Mouse (Mus musculus) frontal cortex, adult (tissue): ENCODE measurements around the gene Zscan5b.
"Not testable (repeated sequence)": the region's sequence is repeated elsewhere in the genome, so short reads cannot be mapped to it uniquely, and the experiment has no call there.

Experiments used
- ATAC-seq: cut with Nextera tagmentation; 2 replicates; pipeline ENCODE4 v1.9.2; 2017; ENCODE audit warnings: mild to moderate bottlenecking, moderate library complexity, mixed read lengths; ENCODE audit not compliant: low TSS enrichment

The Zscan5b gene

DNA sequence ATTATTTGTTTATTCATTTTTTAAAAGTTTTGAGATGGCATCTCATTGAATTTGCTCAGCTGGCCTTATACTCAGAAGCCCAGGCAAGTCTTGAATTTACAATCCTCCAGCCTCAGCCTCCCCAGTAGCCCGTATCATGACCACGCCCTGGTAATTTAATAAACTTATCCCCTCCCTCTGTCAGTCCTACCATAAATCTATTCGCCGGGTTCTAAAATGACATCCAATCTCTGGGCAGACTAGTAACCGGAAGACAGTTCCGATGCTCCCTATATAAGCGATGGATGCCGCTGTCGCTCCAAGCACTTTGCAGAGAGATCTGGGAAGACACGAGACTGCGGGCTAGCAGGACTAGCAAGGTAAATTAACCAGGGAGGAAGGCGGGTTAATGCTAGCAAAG, at the start of gene Zscan5b:
Zscan5b (plus strand) TSS at position 301 of the 400 bp plus-strand sequence.
- ATAC-seq, result no peak

DNA sequence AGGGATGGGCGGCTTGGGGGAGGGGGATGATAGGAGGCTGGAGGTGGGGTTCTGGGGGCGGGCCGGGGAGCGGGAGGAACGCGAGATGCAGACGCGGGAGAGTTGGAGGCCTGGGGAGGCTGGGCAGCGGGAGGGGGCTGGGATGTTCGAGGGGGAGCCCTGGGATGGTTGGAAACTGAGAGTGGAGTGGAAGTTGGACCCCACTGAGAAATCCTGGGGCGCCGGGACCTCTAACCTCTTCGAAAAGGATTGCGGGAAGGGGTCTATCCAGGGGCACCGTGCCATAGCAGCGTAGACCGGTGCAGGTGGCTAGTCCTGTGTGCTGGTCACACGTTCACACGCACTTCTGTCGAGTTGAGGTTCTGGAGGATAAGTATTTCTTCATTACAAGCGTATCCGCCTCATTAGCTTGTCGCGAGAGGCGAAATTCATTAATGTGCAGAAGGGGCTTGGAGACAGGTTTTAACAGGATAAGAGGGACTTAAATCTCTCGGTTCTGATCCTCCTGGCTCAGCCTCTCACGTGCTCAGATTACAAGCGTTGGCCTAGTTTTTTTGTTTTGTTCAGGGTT, 49.3 kb upstream of the Zscan5b start:
- ATAC-seq, result no peak

DNA sequence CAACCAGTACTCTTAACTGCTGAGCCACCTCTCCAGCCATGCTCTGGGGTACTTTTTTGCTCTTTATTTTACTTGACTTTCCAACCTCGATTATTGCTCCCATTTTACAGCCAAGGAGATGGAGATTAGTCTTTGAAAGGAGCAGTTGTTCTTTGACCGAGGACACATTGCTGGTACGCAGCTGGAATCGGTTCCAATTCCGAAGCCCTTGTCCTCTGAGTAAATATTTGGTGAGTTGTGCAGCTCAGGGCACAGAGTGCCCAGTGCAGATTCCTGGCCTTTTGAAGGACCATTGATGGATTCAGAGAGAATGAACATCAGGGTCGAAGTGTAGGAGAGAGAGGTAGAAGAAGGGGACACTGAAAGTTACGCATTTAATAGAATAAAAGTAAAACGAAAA, 48.2 kb upstream of the Zscan5b start:
- ATAC-seq, result no peak

DNA sequence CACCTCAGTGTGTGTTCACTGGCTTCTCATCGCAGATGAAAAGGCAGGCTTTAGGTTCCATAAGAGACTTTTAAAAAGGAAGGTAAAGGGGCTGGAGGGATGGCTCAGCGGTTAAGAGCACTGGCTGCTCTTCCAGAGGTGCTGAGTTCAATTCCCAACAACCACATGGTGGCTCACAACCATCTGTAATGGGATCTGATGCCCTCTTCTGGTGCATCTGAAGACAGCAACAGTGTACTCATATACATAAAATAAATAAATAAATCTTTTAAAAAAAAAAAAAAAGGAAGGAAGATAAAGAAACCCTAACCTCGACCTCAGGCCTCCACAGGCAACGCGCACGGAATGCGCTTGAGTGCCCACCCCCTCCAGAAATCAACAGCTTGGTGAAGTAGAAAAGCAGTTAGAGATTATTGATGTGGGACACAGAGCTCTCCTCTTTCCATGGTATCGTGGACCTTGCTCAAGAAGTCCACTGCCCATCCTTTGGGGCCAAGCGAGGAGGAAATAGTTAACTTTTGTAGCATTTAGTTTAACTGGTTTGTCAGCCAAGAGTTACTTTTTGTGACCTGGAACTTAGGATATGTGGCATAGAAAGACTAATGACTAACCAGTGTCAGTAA, 47.6 kb upstream of the Zscan5b start:
- not testable (repeated sequence) for ATAC-seq

- ATAC-seq, result no peak
Observed at GRCm38 (mm10) chr7:6179013-6179412, 43.1 kb upstream of the Zscan5b start.

DNA sequence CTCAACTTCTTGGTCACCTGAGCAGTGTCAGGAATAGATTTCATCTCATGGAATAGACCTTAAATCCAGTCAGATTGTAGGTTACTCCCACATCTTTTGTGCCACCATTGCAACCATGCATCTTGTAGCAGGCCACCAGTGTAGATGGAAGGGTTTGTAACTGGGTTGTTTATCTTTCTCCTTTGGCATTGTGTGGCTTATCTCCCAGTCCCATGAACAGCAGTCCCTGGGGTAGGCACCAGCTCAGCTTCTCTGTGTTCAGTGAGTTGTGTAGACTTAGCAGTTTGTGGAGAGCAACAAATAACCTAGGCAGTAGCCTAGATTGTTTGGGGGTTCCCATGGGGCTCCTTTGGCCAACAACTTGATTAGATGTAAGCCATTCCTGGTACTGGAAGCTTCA, 39.2 kb upstream of the Zscan5b start:
- no peak for ATAC-seq

DNA sequence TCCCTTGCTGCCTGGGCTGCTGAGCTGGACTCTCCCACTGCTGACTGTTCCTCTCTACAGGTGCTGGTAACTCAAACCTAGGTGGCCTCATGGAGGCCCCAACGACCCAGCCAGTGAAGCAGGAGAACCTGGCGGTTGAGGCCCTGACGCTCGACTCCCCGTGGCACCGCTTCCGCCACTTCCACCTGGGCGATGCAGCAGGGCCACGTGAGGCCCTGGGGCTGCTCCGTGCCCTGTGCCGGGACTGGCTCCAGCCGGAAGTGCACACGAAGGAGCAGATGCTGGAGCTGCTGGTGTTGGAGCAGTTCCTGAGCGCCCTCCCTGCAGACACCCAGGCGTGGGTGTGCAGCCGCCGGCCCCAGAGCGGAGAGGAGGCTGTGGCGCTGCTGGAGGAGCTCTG, 38.3 kb upstream of the Zscan5b start:
- ATAC-seq, result peak; percentile 80

- peak; percentile 23; the same call in 1 of the 2 replicates for ATAC-seq
Observed at GRCm38 (mm10) chr7:6184521-6184920, 37.6 kb upstream of the Zscan5b start.

GRCm38 (mm10) chr7:6185391-6185790, 36.7 kb upstream of the Zscan5b start:
- ATAC-seq, result no peak

GRCm38 (mm10) chr7:6186176-6186575, 35.9 kb upstream of the Zscan5b start:
- no peak for ATAC-seq

DNA sequence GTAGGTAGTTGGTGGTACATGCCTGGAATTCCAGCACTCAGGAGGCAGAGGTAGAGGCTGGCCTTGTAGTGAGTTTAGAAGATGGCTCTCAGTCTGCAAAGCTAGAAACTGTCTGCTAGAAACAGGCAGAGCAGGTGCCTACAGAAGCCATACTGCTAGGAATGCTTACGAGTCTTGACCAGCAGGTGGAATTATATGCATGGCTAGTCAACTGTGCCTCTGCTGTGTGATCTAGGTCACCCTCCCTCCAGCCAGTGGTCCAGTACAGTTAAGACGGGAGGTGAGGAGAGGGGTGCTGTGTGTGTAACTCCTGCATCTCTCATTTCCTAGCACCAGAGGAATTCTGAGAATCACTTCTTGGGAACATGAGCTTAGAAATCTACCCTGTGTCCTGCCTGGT, 35.3 kb upstream of the Zscan5b start:
- no peak for ATAC-seq

DNA sequence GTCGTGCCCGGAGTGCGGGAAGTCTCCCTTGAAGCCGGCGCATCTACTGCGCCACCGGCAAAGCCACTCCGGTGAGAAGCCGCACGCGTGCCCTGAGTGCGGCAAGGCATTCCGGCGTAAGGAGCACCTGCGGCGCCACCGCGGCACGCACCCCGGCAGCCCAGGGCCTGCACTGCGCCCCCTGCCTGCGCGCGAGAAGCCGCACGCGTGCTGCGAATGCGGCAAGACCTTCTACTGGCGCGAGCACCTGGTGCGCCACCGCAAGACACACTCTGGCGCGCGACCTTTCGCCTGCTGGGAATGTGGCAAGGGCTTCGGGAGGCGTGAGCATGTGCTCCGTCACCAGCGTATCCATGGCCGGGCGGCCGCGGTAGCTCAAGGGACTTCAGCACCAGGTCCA, 32.5 kb upstream of the Zscan5b start:
- no peak for ATAC-seq

- peak; percentile 87 for ATAC-seq
Observed at GRCm38 (mm10) chr7:6191376-6191775, 30.7 kb upstream of the Zscan5b start.

DNA sequence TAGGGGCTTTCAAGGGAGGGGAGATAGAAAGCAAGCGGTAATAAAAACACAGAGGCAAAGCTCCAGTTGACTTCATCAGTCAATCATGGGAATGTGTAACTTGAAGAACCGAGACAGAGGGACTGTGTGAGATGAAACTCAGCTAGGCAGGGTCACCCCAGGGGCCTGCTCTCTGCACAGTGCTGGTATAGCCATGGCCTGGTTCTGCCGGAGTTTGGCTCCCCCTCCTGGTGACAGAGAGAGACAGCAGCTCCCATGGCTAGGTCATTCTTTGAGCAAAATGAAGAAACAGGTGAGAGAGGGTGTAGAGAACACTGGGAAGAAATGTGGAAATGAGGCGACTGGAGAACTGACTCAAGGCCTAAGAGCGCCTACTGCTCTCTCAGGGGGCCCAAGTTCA, 27.9 kb upstream of the Zscan5b start:
- peak; percentile 75; the same call in 1 of the 2 replicates for ATAC-seq

- no peak for ATAC-seq
Observed at GRCm38 (mm10) chr7:6195777-6196176, 26.3 kb upstream of the Zscan5b start.

- no peak for ATAC-seq
Observed at GRCm38 (mm10) chr7:6196790-6197189, 25.3 kb upstream of the Zscan5b start, which contains the start of gene Galp. TSS of gene Galp (plus strand) at chr7:6197090.

DNA sequence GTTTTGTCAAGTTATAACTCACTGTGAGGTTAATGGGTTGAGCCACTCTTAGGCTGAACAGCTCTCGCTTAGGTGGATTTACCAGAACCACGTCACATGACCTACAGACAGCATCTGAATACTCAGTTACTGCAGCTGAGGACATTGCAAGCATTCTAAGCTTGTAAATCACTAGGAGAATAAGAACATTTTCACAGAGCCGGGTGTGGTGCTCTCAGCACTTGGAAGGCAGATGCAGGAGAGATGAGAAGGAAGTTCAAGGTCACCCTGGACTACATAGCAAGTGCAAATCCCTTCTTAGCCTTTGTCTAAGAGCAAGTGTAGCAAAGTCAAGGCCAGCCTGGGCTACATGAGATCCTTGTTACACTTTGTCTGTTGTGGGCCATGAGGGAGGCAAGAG, 17.9 kb upstream of the Zscan5b start:
- no peak for ATAC-seq

DNA sequence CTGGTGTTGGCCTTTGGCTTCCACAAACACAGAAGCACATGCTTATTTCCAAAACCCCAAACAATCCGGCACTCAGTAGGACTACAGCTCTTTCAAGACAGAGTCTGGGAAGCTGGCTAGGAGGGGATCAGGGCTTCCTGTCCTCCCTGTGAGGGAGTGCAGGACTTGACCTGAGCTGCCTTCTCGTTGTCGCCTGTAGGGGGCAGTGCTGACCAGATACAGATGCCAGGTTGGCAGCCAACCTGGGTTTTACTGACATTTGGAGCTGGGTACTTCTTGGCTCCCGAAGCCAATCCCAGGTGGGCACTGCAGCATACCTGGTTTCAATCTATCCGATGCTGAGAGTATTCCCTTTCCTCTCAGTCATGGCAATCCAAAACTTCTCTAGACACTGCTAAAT, 8.9 kb upstream of the Zscan5b start:
- ATAC-seq, result no peak

GRCm38 (mm10) chr7:6214691-6215090, 7.4 kb upstream of the Zscan5b start:
- ATAC-seq, result not testable (repeated sequence)

DNA sequence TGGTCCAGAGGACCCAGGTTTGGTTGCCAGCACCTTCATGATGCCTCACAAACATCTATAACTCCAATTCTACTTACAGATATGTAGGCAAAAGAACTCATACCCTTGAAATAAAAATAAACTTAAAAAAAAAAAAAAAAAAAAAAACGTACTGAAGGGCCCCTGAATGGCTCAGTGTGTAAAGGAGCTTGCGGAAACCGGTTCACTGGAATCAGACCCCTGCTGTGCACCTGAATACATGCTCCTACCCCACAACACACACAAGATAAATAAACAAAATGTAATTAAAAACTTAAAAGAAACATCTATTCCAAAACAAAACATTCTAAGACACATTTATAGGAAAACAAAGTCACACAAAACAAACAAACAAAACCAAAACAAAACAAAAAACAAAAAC, 1.9 kb upstream of the Zscan5b start:
- ATAC-seq, result no peak

GRCm38 (mm10) chr7:6228491-6228890, 6.4 kb downstream of the Zscan5b start:
- ATAC-seq, result not testable (repeated sequence)

- no peak for ATAC-seq
Observed at GRCm38 (mm10) chr7:6239787-6240186, 17.7 kb downstream of the Zscan5b start.

DNA sequence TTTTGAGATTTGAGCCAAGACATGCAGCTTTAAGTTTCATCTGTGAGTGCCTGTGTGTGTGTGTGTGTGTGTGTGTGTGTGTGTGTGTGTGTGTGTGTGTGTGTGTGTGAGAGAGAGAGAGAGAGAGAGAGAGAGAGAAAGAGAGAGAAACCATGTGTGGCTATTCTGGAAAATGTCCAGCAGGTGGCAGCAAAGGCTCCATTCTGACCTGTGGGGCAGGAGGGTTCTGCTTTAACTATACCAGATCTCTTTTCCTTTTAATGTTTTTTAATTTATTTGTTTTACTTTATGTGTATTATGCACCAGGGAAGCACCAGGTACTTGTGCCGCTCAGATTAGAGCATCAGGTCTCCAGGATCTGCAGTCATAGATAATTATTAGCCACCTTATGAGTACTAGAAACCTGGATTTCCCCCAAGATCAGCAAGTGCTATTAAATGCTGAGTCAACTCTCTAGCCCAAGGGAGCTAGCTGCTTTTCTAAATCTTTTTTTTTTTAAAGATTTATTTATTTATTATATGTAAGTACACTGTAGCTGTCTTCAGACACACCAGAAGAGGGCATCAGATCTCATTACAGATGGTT, 18.9 kb downstream of the Zscan5b start:
- not testable (repeated sequence) for ATAC-seq
